Comparison of ENCODE assay signal across 14 mouse cellular contexts in genomic region chr8:112589052-112589389, GRCm38 (mm10). TPM values are rescaled to one million over a fixed set of nuclear protein-coding genes. Genes with fewer than 3 reads are reported as not detected.
A peak's percentile ranks its signal among the peaks of the same experiment; 100 is the strongest.
DNase-seq lines count a peak whose midpoint lies in the region; ATAC-seq lines count a peak whose summit lies in the region.
"Had no signal": no experiment of that assay in that cellular context is flagged by ENCODE, and none has a peak within 500 bp of the region (broad histone marks: within the 10 kb centered on the region; RNA-seq: fewer than 3 reads in every experiment).

No protein-coding gene starts in this region.

- WGBS in forebrain, embryonic 13.5 days: 78% methylated on average over 14 of the region's 14 CpGs
- WGBS in forebrain, embryonic 15.5 days: 75% methylated on average over 14 of the region's 14 CpGs
- 38% methylated on average over 14 of the region's 14 CpGs for WGBS in lung, embryonic 15.5 days
- WGBS in intestine, embryonic 14.5 days: 61% methylated on average over 14 of the region's 14 CpGs
- 65% methylated on average over 14 of the region's 14 CpGs for WGBS in neural tube, embryonic 15.5 days

- H3K9ac ChIP-seq in forebrain, embryonic 13.5 days: no peak overlapping the region
- H3K9ac ChIP-seq in forebrain, embryonic 15.5 days (replicated peaks): no peak overlapping the region
- no peak overlapping the region for H3K9ac ChIP-seq in lung, embryonic 15.5 days
- no peak overlapping the region for H3K9ac ChIP-seq in intestine, embryonic 14.5 days (ENCODE audit: low read length)
- no peak overlapping the region for H3K9ac ChIP-seq in neural tube, embryonic 15.5 days (replicated peaks)
- H3K9ac ChIP-seq: liver, embryonic 15.5 days had no signal

- H3K36me3 ChIP-seq in forebrain, embryonic 13.5 days (ENCODE audit: poor library complexity, severe bottlenecking): no peaks in the 10 kb centered on the region
- no peaks in the 10 kb centered on the region for H3K36me3 ChIP-seq in forebrain, embryonic 15.5 days
- H3K36me3 ChIP-seq in lung, embryonic 15.5 days: no peaks in the 10 kb centered on the region
- no peaks in the 10 kb centered on the region for H3K36me3 ChIP-seq in intestine, embryonic 14.5 days (ENCODE audit: control insufficient read depth, insufficient read depth, low read length)
- H3K36me3 ChIP-seq in neural tube, embryonic 15.5 days: no peaks in the 10 kb centered on the region
- H3K36me3 ChIP-seq: liver, embryonic 15.5 days had no signal

- DNase-seq in lung, postnatal 14 days: no peak
- DNase-seq in intestine, embryonic 14.5 days (ENCODE audit: low spot score): no peak
- no peak for DNase-seq in natural killer cell, adult 2 months (ENCODE audit: low spot score in 2 of 2)
- DNase-seq in layer of hippocampus, adult 8-10 months (ENCODE audit: low spot score in 2 of 2): no peak
- DNase-seq: cerebellum, adult 18-20 months; gastrocnemius, postnatal 36 days; kidney, adult 2 months had no signal

- H3K4me3 ChIP-seq in forebrain, embryonic 13.5 days: no peak overlapping the region
- no peak overlapping the region for H3K4me3 ChIP-seq in forebrain, embryonic 15.5 days
- no peak overlapping the region for H3K4me3 ChIP-seq in lung, embryonic 15.5 days
- H3K4me3 ChIP-seq in intestine, embryonic 14.5 days (ENCODE audit: low read depth, low read length): peak overlapping the region; percentile 3; the same call in 1 of the 2 replicates
- no peak overlapping the region for H3K4me3 ChIP-seq in neural tube, embryonic 15.5 days (replicated peaks)
- H3K4me3 ChIP-seq: liver, embryonic 15.5 days had no signal

- H3K4me2 ChIP-seq in forebrain, embryonic 13.5 days: 0 out of 2 replicates have a peak overlapping the region, but pooled peaks have one; percentile 16
- no peak overlapping the region for H3K4me2 ChIP-seq in forebrain, embryonic 15.5 days (replicated peaks)
- peak overlapping the region; percentile 12; the same call in 1 of the 2 replicates for H3K4me2 ChIP-seq in lung, embryonic 15.5 days
- peak overlapping the region; percentile 34 for H3K4me2 ChIP-seq in intestine, embryonic 14.5 days (ENCODE audit: low read length)
- peak overlapping the region; percentile 41 for H3K4me2 ChIP-seq in neural tube, embryonic 15.5 days
- H3K4me2 ChIP-seq: liver, embryonic 15.5 days had no signal

- H3K9me3 ChIP-seq in forebrain, embryonic 13.5 days (replicated peaks): no peaks in the 10 kb centered on the region
- H3K9me3 ChIP-seq in forebrain, embryonic 15.5 days: no peaks in the 10 kb centered on the region
- no peaks in the 10 kb centered on the region for H3K9me3 ChIP-seq in lung, embryonic 15.5 days
- no peaks in the 10 kb centered on the region for H3K9me3 ChIP-seq in intestine, embryonic 14.5 days (ENCODE audit: control insufficient read depth, low read length)
- H3K9me3 ChIP-seq in neural tube, embryonic 15.5 days (replicated peaks): no peaks in the 10 kb centered on the region

- no peak overlapping the region for H3K27ac ChIP-seq in forebrain, embryonic 13.5 days
- H3K27ac ChIP-seq in forebrain, embryonic 15.5 days (replicated peaks): no peak overlapping the region
- no peak overlapping the region for H3K27ac ChIP-seq in lung, embryonic 15.5 days
- no peak overlapping the region; the same call in 1 of the 2 replicates for H3K27ac ChIP-seq in intestine, embryonic 14.5 days (ENCODE audit: low read depth)
- H3K27ac ChIP-seq in neural tube, embryonic 15.5 days (replicated peaks): no peak overlapping the region
- H3K27ac ChIP-seq: liver, embryonic 15.5 days had no signal

- H3K4me1 ChIP-seq in forebrain, embryonic 13.5 days: peaks cover 6% of the 10 kb centered on the region; the same call in 1 of the 2 replicates
- H3K4me1 ChIP-seq in forebrain, embryonic 15.5 days: peaks cover 11% of the 10 kb centered on the region
- no peaks in the 10 kb centered on the region for H3K4me1 ChIP-seq in lung, embryonic 15.5 days
- H3K4me1 ChIP-seq in intestine, embryonic 14.5 days (replicated peaks; ENCODE audit: control insufficient read depth, insufficient read depth, low read length): 0 out of 2 replicates have a peak, but pooled peaks cover 10% of the 10 kb centered on the region
- 0 out of 2 replicates have a peak, but pooled peaks cover 3% of the 10 kb centered on the region for H3K4me1 ChIP-seq in neural tube, embryonic 15.5 days
- H3K4me1 ChIP-seq: liver, embryonic 15.5 days had no signal

- no peak for ATAC-seq in forebrain, embryonic 13.5 days
- ATAC-seq in forebrain, embryonic 15.5 days (replicated peaks): no peak
- no peak for ATAC-seq in lung, embryonic 15.5 days (ENCODE audit: borderline replicate concordance, extremely low read depth, low FRiP score, low TSS enrichment)
- ATAC-seq in intestine, embryonic 14.5 days (replicated peaks; ENCODE audit: low FRiP score, low TSS enrichment, low read depth): no peak
- no peak for ATAC-seq in neural tube, embryonic 15.5 days (ENCODE audit: low FRiP score)
- ATAC-seq: forebrain, embryonic 16.5 days had no signal

- no peaks in the 10 kb centered on the region for H3K27me3 ChIP-seq in forebrain, embryonic 13.5 days
- H3K27me3 ChIP-seq in forebrain, embryonic 15.5 days: no peaks in the 10 kb centered on the region
- no peaks in the 10 kb centered on the region for H3K27me3 ChIP-seq in lung, embryonic 15.5 days
- no peaks in the 10 kb centered on the region for H3K27me3 ChIP-seq in intestine, embryonic 14.5 days (replicated peaks; ENCODE audit: control insufficient read depth, insufficient read depth, low read length)
- H3K27me3 ChIP-seq in neural tube, embryonic 15.5 days (replicated peaks): no peaks in the 10 kb centered on the region
- H3K27me3 ChIP-seq: liver, embryonic 15.5 days had no signal

RNA-seq across cellular contexts. Expression of gene Cntnap4, which starts 19.2 kb away (rescaled TPM):
- polyA plus RNA-seq in forebrain, embryonic 13.5 days (2015; fragmentation: Nextera tagmentation; extraction: Ambion mirVana): 6.2 and 8.4 TPM in 2 replicates
- polyA plus RNA-seq in forebrain, embryonic 15.5 days (2015; fragmentation: Nextera tagmentation; extraction: Ambion mirVana): 14.7 and 16.6 TPM in 2 replicates
- 0.11 and 0.21 TPM in 2 replicates for polyA plus RNA-seq in lung, embryonic 15.5 days (2015; fragmentation: Nextera tagmentation; extraction: Ambion mirVana)
- polyA plus RNA-seq in intestine, embryonic 14.5 days (2014; fragmentation: Nextera tagmentation; extraction: Ambion mirVana): 1.3 and 2.3 TPM in 2 replicates
- polyA plus RNA-seq in neural tube, embryonic 15.5 days (2015; fragmentation: Nextera tagmentation; extraction: Ambion mirVana): 15.5 and 18.5 TPM in 2 replicates
- total RNA-seq in layer of hippocampus, adult 8-10 months (2022): 10 to 100 TPM; 21.6 to 25.7 (median 23.8) TPM
- total RNA-seq: megakaryocyte-erythroid progenitor cell, adult 5-6 weeks had no signal
